Mouse (Mus musculus) adrenal gland, postnatal 25 days (tissue): ENCODE measurements around the gene Rcor3. TPM values are rescaled to one million over a fixed set of nuclear protein-coding genes. Genes with fewer than 3 reads are reported as not detected.

ENCODE experiments used
- DNase-seq: peaks from one replicate; pipeline ENCODE4 v3.0.0; 2021; ENCODE audit warnings: mixed read lengths
- total RNA-seq: library from RNA; stranded (reverse); gene quantifications from 2 replicates; pipeline ENCODE4 v1.2.3, GENCODE M21; 2021

The Rcor3 gene
- total RNA-seq, 1 experiment from 2014 or later = 46.7 TPM

- DNase-seq = no peak
These were observed 67.8 kb downstream of the Rcor3 start for GRCm38 (mm10) chr1:192069971-192070591.

- DNase-seq = no peak
These were observed 69.7 kb downstream of the Rcor3 start for GRCm38 (mm10) chr1:192068188-192068587.

- DNase-seq = no peak
These were observed 70.9 kb downstream of the Rcor3 start for GRCm38 (mm10) chr1:192066956-192067355.

- DNase-seq = no peak
These were observed 74.5 kb downstream of the Rcor3 start for GRCm38 (mm10) chr1:192063209-192063946.

GRCm38 (mm10) chr1:192062682-192063081 lies 75.2 kb downstream of the Rcor3 start:
- no peak for DNase-seq

GRCm38 (mm10) chr1:192061666-192062306 lies 76.1 kb downstream of the Rcor3 start:
- DNase-seq = peak; percentile 56

- no peak for DNase-seq
These were observed 79.0 kb downstream of the Rcor3 start for GRCm38 (mm10) chr1:192058911-192059310.

GRCm38 (mm10) chr1:192053726-192054125 lies 84.1 kb downstream of the Rcor3 start:
- no peak for DNase-seq

- no peak for DNase-seq
These were observed 84.9 kb downstream of the Rcor3 start for GRCm38 (mm10) chr1:192052986-192053385.

GRCm38 (mm10) chr1:192052461-192052860 lies 85.4 kb downstream of the Rcor3 start:
- DNase-seq = no peak

Other genes starting within 250 kb of the Rcor3 start
- 19.8 and 22.0 TPM in 2 replicates for gene Slc30a1, start 231.3 kb downstream of the Rcor3 start, total RNA-seq
- 0.30 TPM in 1 of 2 replicates, not detected in the other for gene Rd3, start 160.7 kb downstream of the Rcor3 start, total RNA-seq
- 6.1 and 6.6 TPM in 2 replicates for gene Traf5, start 45.5 kb downstream of the Rcor3 start, total RNA-seq
- 0.14 and 0.30 TPM in 2 replicates for gene Kcnh1, start 52.7 kb upstream of the Rcor3 start, total RNA-seq